Mouse (Mus musculus): Measurements from ENCODE around the gene Defa31. TPM values are rescaled to one million over a fixed set of nuclear protein-coding genes. Genes with fewer than 3 reads are reported as not detected.
"Not testable (repeated sequence)": the region's sequence is repeated elsewhere in the genome, so short reads cannot be mapped to it uniquely, and the experiment has no call there.

Defa31 gene
- total RNA-seq (2021), result not detected
- long read RNA-seq, experiment 1, result 0 reads
- long read RNA-seq, experiment 2, result 0 reads

GRCm38 (mm10) chr8:21191314-21191713 lies at the start of gene Defa31:
Gene Defa31, plus strand, starts transcription at chr8:21191614.
- not testable (repeated sequence) for DNase-seq

GRCm38 (mm10) chr8:21161977-21162376 lies 29.4 kb upstream of the Defa31 start, which contains the start of gene Defa22:
Gene Defa22, plus strand, starts transcription at chr8:21162277.
- not testable (repeated sequence) for DNase-seq

GRCm38 (mm10) chr8:21201261-21201660 lies 9.8 kb downstream of the Defa31 start, which contains the start of gene Gm15293:
Gene Gm15293, plus strand, starts transcription at chr8:21201561.
- DNase-seq, result not testable (repeated sequence)

Other genes with a start within 250 kb of the Defa31 start
- gene AY761185, start 246.9 kb upstream of the Defa31 start, total RNA-seq (2021), result not detected
- gene Defa21, start 166.1 kb upstream of the Defa31 start, total RNA-seq (2021), result not detected
- gene Defa23, start 136.6 kb upstream of the Defa31 start, total RNA-seq (2021), result not detected
- gene Defa35, start 126.6 kb upstream of the Defa31 start, total RNA-seq (2021), result not detected
- gene Defa25, start 107.2 kb upstream of the Defa31 start, total RNA-seq (2021), result not detected
- gene Gm14851, start 95.6 kb upstream of the Defa31 start, total RNA-seq (2021), result not detected
- not detected for gene Defa30, start 57.0 kb upstream of the Defa31 start, total RNA-seq (2021)
- gene Defa22, start 29.3 kb upstream of the Defa31 start, total RNA-seq (2021), result not detected
- not detected for gene Gm15293, start 9.9 kb downstream of the Defa31 start, total RNA-seq (2021)
- gene Gm15292, start 58.1 kb downstream of the Defa31 start, total RNA-seq (2021), result not detected
- not detected for gene Defa27, start 123.9 kb downstream of the Defa31 start, total RNA-seq (2021)
- not detected for gene Defa29, start 135.4 kb downstream of the Defa31 start, total RNA-seq (2021)
- gene Defa2, start 186.9 kb downstream of the Defa31 start, total RNA-seq (2021), result not detected
- gene Defa33, start 200.2 kb downstream of the Defa31 start, total RNA-seq (2021), result not detected
- gene Defa36, start 235.8 kb downstream of the Defa31 start, total RNA-seq (2021), result not detected

Measured in heart, adult 18-20 months (tissue).